10 mouse cellular contexts compared by ENCODE assay signal in the genomic region with DNA sequence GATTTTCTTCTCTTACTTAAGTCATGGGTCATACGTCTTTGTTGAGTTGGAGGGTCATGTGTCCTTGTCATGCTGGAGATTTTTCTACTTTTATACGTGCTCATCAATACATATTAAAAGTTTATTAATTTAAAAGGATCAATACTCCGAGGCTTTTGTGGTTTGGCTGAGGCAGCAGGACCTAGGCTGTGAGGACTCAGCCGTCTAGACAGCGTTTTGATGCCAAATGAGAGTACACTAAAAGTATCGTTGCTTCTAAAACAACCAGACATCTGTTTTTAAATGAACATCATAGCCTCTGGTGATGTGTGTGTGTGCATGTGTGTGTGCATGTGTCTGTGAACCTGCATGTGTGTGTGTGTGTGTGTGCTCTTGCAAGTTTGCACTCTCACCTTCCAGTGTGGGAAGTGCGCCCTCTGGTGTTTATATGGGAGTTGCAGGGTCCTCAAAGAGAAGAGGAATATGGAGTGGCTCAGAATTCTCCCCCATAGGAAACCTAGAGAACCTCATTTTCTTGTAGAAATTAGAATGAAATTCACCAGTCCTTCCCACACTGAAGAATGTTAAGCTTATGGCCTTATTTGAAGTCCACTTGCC. TPM values are rescaled to one million over a fixed set of nuclear protein-coding genes. Genes with fewer than 3 reads are reported as not detected.
DNase-seq lines count a peak whose midpoint lies in the region; ATAC-seq and TF ChIP-seq lines count a peak whose summit lies in the region.
"Had no signal": no experiment of that assay in that cellular context is flagged by ENCODE, and none has a peak within 500 bp of the region (broad histone marks: within the 10 kb centered on the region; RNA-seq: fewer than 3 reads in every experiment).

No protein-coding gene starts in this region.

- no peak overlapping the region for H3K27ac ChIP-seq in heart, embryonic 10.5 days
- H3K27ac ChIP-seq in ES-Bruce4 (ENCODE audit: insufficient read depth, low read length): no peak overlapping the region
- no peak overlapping the region for H3K27ac ChIP-seq in forebrain, postnatal 0 days (ENCODE audit: low read depth, low read length)
- H3K27ac ChIP-seq: embryonic facial prominence, embryonic 12.5 days; limb, embryonic 15.5 days had no signal

- intact Hi-C loops in heart, postnatal 14 days (cut with DNase I): loop anchor here (2.0 kb wide), 1 partner anchor 108 kb away; no protein-coding TSS in a partner anchor

- H3K4me2 ChIP-seq in forebrain, postnatal 0 days (ENCODE audit: low read depth): no peak overlapping the region
- H3K4me2 ChIP-seq: embryonic facial prominence, embryonic 12.5 days; limb, embryonic 15.5 days had no signal

- DNase-seq in heart, postnatal 14 days: peak; percentile 54 to 76
- DNase-seq in heart, embryonic 10.5 days (ENCODE audit: low spot score): no peak
- peak; percentile 80 for DNase-seq in brain, embryonic 14.5 days (ENCODE audit: low read depth)
- peak; percentile 82 for DNase-seq in forebrain, postnatal 0 days
- DNase-seq in kidney, postnatal 14 days: peak; percentile 62
- DNase-seq in testis, postnatal 10 days (ENCODE audit: low spot score): peak; percentile 81

- H3K9ac ChIP-seq in ES-Bruce4 (ENCODE audit: low read depth, poor library complexity, severe bottlenecking): no peak overlapping the region
- no peak overlapping the region for H3K9ac ChIP-seq in forebrain, postnatal 0 days
- H3K9ac ChIP-seq: embryonic facial prominence, embryonic 12.5 days; limb, embryonic 15.5 days had no signal

- peak; percentile 51 for ATAC-seq in forebrain, postnatal 0 days
- ATAC-seq in megakaryocyte progenitor cell, adult 5-6 weeks (replicated peaks; ENCODE audit: poor library complexity): peak; percentile 83

- no peaks in the 10 kb centered on the region for H3K9me3 ChIP-seq in heart, embryonic 10.5 days
- H3K9me3 ChIP-seq in ES-Bruce4 (replicated peaks; ENCODE audit: control insufficient read depth, insufficient read depth, low read length, poor library complexity, severe bottlenecking): no peaks in the 10 kb centered on the region
- no peaks in the 10 kb centered on the region for H3K9me3 ChIP-seq in forebrain, postnatal 0 days (ENCODE audit: low read length)
- H3K9me3 ChIP-seq: embryonic facial prominence, embryonic 12.5 days; limb, embryonic 15.5 days had no signal

- TF ChIP-seq EP300 in ES-Bruce4 (IDR thresholded peaks at IDR 0.05; ENCODE audit: insufficient read depth, low read depth, low read length): no peak

- H3K27me3 ChIP-seq in heart, embryonic 10.5 days (ENCODE audit: insufficient read depth, poor library complexity, severe bottlenecking): peaks cover 12% of the 10 kb centered on the region; the same call in 1 of the 2 replicates
- no peaks in the 10 kb centered on the region for H3K27me3 ChIP-seq in ES-Bruce4 (ENCODE audit: control insufficient read depth, insufficient read depth, low read length, poor library complexity, severe bottlenecking)
- no peaks in the 10 kb centered on the region for H3K27me3 ChIP-seq in forebrain, postnatal 0 days (ENCODE audit: insufficient read depth, low read length)
- H3K27me3 ChIP-seq: embryonic facial prominence, embryonic 12.5 days; limb, embryonic 15.5 days had no signal

- TF ChIP-seq POLR2A in ES-Bruce4 (IDR thresholded peaks at IDR 0.05; ENCODE audit: insufficient read depth, low read length): no peak
- TF ChIP-seq POLR2A in brain, embryonic 14.5 days (IDR thresholded peaks at IDR 0.05; ENCODE audit: borderline replicate concordance, extremely low read depth, insufficient read depth, insufficient read length, poor library complexity, severe bottlenecking): no peak

- no peak overlapping the region for H3K4me3 ChIP-seq in heart, embryonic 10.5 days
- H3K4me3 ChIP-seq in ES-Bruce4 (ENCODE audit: low read depth, low read length): no peak overlapping the region
- H3K4me3 ChIP-seq in forebrain, postnatal 0 days (ENCODE audit: low read depth, low read length): no peak overlapping the region
- H3K4me3 ChIP-seq: embryonic facial prominence, embryonic 12.5 days; limb, embryonic 15.5 days had no signal

- WGBS in heart, embryonic 10.5 days: 56% methylated on average over 7 of the region's 7 CpGs
- 61% methylated on average over 7 of the region's 7 CpGs for WGBS in forebrain, postnatal 0 days

- peak; percentile 80 for TF ChIP-seq CTCF in ES-Bruce4 (IDR thresholded peaks at IDR 0.05; ENCODE audit: low read depth, low read length)
- TF ChIP-seq CTCF in brain, embryonic 14.5 days (IDR thresholded peaks at IDR 0.05; ENCODE audit: borderline replicate concordance, extremely low read depth, insufficient read depth, insufficient read length): peak; percentile 81
- TF ChIP-seq CTCF in forebrain, postnatal 0 days (IDR thresholded peaks at IDR 0.05; ENCODE audit: low read depth): peak; percentile 81

- no peaks in the 10 kb centered on the region; the same call in 1 of the 2 replicates for H3K4me1 ChIP-seq in heart, embryonic 10.5 days
- H3K4me1 ChIP-seq in ES-Bruce4 (ENCODE audit: control insufficient read depth, insufficient read depth, low read length): no peaks in the 10 kb centered on the region
- no peaks in the 10 kb centered on the region for H3K4me1 ChIP-seq in forebrain, postnatal 0 days (ENCODE audit: insufficient read depth)
- H3K4me1 ChIP-seq: embryonic facial prominence, embryonic 12.5 days; limb, embryonic 15.5 days had no signal

- no peaks in the 10 kb centered on the region for H3K36me3 ChIP-seq in heart, embryonic 10.5 days
- H3K36me3 ChIP-seq in ES-Bruce4 (ENCODE audit: control insufficient read depth, insufficient read depth, low read length, poor library complexity, severe bottlenecking): no peaks in the 10 kb centered on the region
- H3K36me3 ChIP-seq in forebrain, postnatal 0 days (ENCODE audit: insufficient read depth): no peaks in the 10 kb centered on the region
- H3K36me3 ChIP-seq: embryonic facial prominence, embryonic 12.5 days; limb, embryonic 15.5 days had no signal

RNA-seq across cellular contexts. Expression of a gene that starts 16.6 kb away (rescaled TPM):
- 1 to 10 TPM; 1.9 to 2.5 TPM for total RNA-seq in heart, postnatal 14 days (2021)
- polyA plus RNA-seq in heart, embryonic 10.5 days (2016; fragmentation: Nextera tagmentation; extraction: Ambion mirVana): 0.59 and 1.4 TPM in 2 replicates
- polyA plus RNA-seq in ES-Bruce4 (2011; ENCODE audit: insufficient read depth, insufficient read length, low read depth, missing spikeins): 15.8 and 18.2 TPM in 2 replicates
- polyA plus RNA-seq in brain, embryonic 14.5 days (2012; rRNA removed): 2.1 and 2.5 TPM in 2 replicates
- total RNA-seq in forebrain, postnatal 0 days (2014; rRNA removed): 10.8 and 19.4 TPM in 2 replicates
- polyA plus RNA-seq in forebrain, postnatal 0 days (2015; fragmentation: Nextera tagmentation; extraction: Ambion mirVana): 1.2 and 2.1 TPM in 2 replicates
- total RNA-seq in megakaryocyte progenitor cell, adult 5-6 weeks (2015): not detected in 2 replicates
- total RNA-seq in megakaryocyte progenitor cell, adult 5-6 weeks (2017): not detected in 2 replicates

RNA-seq across cellular contexts. Expression of a gene that starts 58.6 kb away (rescaled TPM):
- total RNA-seq in heart, postnatal 14 days (2021): 10 to 100 TPM; 43.6 to 48.6 TPM
- 9.6 and 31.5 TPM in 2 replicates for polyA plus RNA-seq in heart, embryonic 10.5 days (2016; fragmentation: Nextera tagmentation; extraction: Ambion mirVana)
- 0.55 and 1.2 TPM in 2 replicates for polyA plus RNA-seq in ES-Bruce4 (2011; ENCODE audit: insufficient read depth, insufficient read length, low read depth, missing spikeins)
- 5.8 and 9.8 TPM in 2 replicates for polyA plus RNA-seq in brain, embryonic 14.5 days (2012; rRNA removed)
- 4.8 and 5.8 TPM in 2 replicates for total RNA-seq in forebrain, postnatal 0 days (2014; rRNA removed)
- polyA plus RNA-seq in forebrain, postnatal 0 days (2015; fragmentation: Nextera tagmentation; extraction: Ambion mirVana): 4.4 and 4.7 TPM in 2 replicates
- not detected in 2 replicates for total RNA-seq in megakaryocyte progenitor cell, adult 5-6 weeks (2015)
- not detected in 2 replicates for total RNA-seq in megakaryocyte progenitor cell, adult 5-6 weeks (2017)
